Mouse (Mus musculus) MEL (cell line): Measurements from ENCODE around the gene Cd300lf. TPM values are rescaled to one million over a fixed set of nuclear protein-coding genes. Genes with fewer than 3 reads are reported as not detected.

Experiments used
- DNase-seq: peaks from one replicate; pipeline ENCODE4 v3.0.0; 2011; ENCODE audit warnings: low read depth, low spot score
- H3K27ac ChIP-seq: 2 replicates; pipeline ENCODE4 v1.5.1; 2012; ENCODE audit warnings: low read depth, mild to moderate bottlenecking, control low read depth, low read length, moderate library complexity; ENCODE audit not compliant: control insufficient read depth
- H3K27me3 ChIP-seq, 2 experiments: fragments of 150-350 bp in 1 of 2; sonication (generic) in 1 of 2; 2 replicates each; pipeline ENCODE4 v1.6.1; 2012; ENCODE audit warnings: low read length in 2 of 2, mild to moderate bottlenecking in 2 of 2, improper control_type of control experiment in 1 of 2, moderate library complexity in 1 of 2; ENCODE audit not compliant: insufficient read depth in 2 of 2, control insufficient read depth in 1 of 2
- H3K36me3 ChIP-seq, 2 experiments: 2 replicates each; pipeline ENCODE4 v1.6.1; 2012 to 2014; ENCODE audit warnings: low read length in 2 of 2, improper control_type of control experiment in 1 of 2, inconsistent platforms in 1 of 2, mild to moderate bottlenecking in 1 of 2; ENCODE audit not compliant: insufficient read depth in 2 of 2, control insufficient read depth in 1 of 2
- H3K4me1 ChIP-seq, 2 experiments: fragments of 150-350 bp in 1 of 2; sonication (generic) in 1 of 2; 2 replicates each; pipeline ENCODE4 v1.6.1; 2012; ENCODE audit warnings: low read length in 2 of 2, improper control_type of control experiment in 1 of 2, mild to moderate bottlenecking in 1 of 2; ENCODE audit not compliant: insufficient read depth in 2 of 2, control insufficient read depth in 1 of 2
- H3K4me3 ChIP-seq, 2 experiments: fragments of 150-350 bp in 1 of 2; sonication (generic) in 1 of 2; 2 replicates each; pipeline ENCODE4 v1.5.1; 2012; ENCODE audit warnings: low read depth in 2 of 2, low read length in 2 of 2, mild to moderate bottlenecking in 2 of 2, moderate library complexity in 2 of 2, control low read depth in 1 of 2, improper control_type of control experiment in 1 of 2; ENCODE audit not compliant: control insufficient read depth in 1 of 2, insufficient read depth in 1 of 2
- H3K79me2 ChIP-seq: 2 replicates; pipeline ENCODE4 v1.6.1; 2012; ENCODE audit warnings: mild to moderate bottlenecking, low read length, moderate library complexity; ENCODE audit not compliant: control insufficient read depth, poor library complexity, insufficient read depth
- H3K9ac ChIP-seq: 2 replicates; pipeline ENCODE4 v1.6.1; 2012; ENCODE audit warnings: low read depth, mild to moderate bottlenecking, control low read depth, low read length, moderate library complexity; ENCODE audit not compliant: control insufficient read depth, poor library complexity, severe bottlenecking
- H3K9me3 ChIP-seq: fragments of 150-350 bp; sonication (generic); replicated peaks from 2 replicates; pipeline ENCODE4 v1.6.1; 2012; ENCODE audit warnings: mild to moderate bottlenecking, low read length, improper control_type of control experiment, moderate library complexity; ENCODE audit not compliant: insufficient read depth
- BHLHE40 ChIP-seq: IDR thresholded peaks from 2 replicates; pipeline ENCODE4 v1.6.1; 2012; ENCODE audit warnings: low read depth, mild to moderate bottlenecking, inconsistent platforms, low read length, improper control_type of control experiment, borderline replicate concordance
- CHD1 ChIP-seq: IDR thresholded peaks from 2 replicates; pipeline ENCODE4 v1.6.1; 2012; ENCODE audit warnings: low read depth, mild to moderate bottlenecking, inconsistent platforms, low read length, improper control_type of control experiment
- GABPA ChIP-seq: IDR thresholded peaks from 2 replicates; pipeline ENCODE4 v1.6.1; 2012; ENCODE audit warnings: low read depth, mild to moderate bottlenecking, inconsistent platforms, low read length, improper control_type of control experiment, moderate library complexity
- GATA1 ChIP-seq: IDR thresholded peaks from 2 replicates; pipeline ENCODE4 v1.6.1; 2011; ENCODE audit warnings: low read depth, low read length, improper control_type of control experiment
- MAFK ChIP-seq: IDR thresholded peaks from 2 replicates; pipeline ENCODE4 v1.6.1; 2011; ENCODE audit warnings: low read depth, mild to moderate bottlenecking, low read length, improper control_type of control experiment, borderline replicate concordance
- MAX ChIP-seq: IDR thresholded peaks from 2 replicates; pipeline ENCODE4 v1.6.1; 2011; ENCODE audit warnings: low read length, improper control_type of control experiment
- MAZ ChIP-seq: IDR thresholded peaks from 2 replicates; pipeline ENCODE4 v1.6.1; 2012; ENCODE audit warnings: low read depth, mild to moderate bottlenecking, inconsistent platforms, low read length, improper control_type of control experiment
- MEF2A ChIP-seq: IDR thresholded peaks from 2 replicates; pipeline ENCODE4 v1.6.1; 2014; ENCODE audit warnings: low read depth, mild to moderate bottlenecking, inconsistent platforms, low read length, improper control_type of control experiment; ENCODE audit not compliant: poor library complexity, insufficient replicate concordance, severe bottlenecking; ENCODE audit errors: extremely low read depth
- MXI1 ChIP-seq: IDR thresholded peaks from 2 replicates; pipeline ENCODE4 v1.6.1; 2011; ENCODE audit warnings: mild to moderate bottlenecking, low read depth, low read length, improper control_type of control experiment
- MYB ChIP-seq: IDR thresholded peaks from 2 replicates; pipeline ENCODE4 v1.6.1; 2011; ENCODE audit warnings: mild to moderate bottlenecking, low read depth, low read length, improper control_type of control experiment
- POLR2AphosphoS2 ChIP-seq: IDR thresholded peaks from 2 replicates; pipeline ENCODE4 v1.6.1; 2011; ENCODE audit warnings: low read length, improper control_type of control experiment
- POLR2AphosphoS5 ChIP-seq: IDR thresholded peaks from 2 replicates; pipeline ENCODE4 v1.6.1; 2012; ENCODE audit warnings: low read depth, borderline replicate concordance, mild to moderate bottlenecking, inconsistent platforms, low read length, moderate library complexity, mixed read lengths
- RCOR1 ChIP-seq: IDR thresholded peaks from 2 replicates; pipeline ENCODE4 v1.6.1; 2012; ENCODE audit warnings: low read depth, mild to moderate bottlenecking, inconsistent platforms, low read length, improper control_type of control experiment
- SIN3A ChIP-seq: IDR thresholded peaks from 2 replicates; pipeline ENCODE4 v1.6.1; 2012; ENCODE audit warnings: low read length, improper control_type of control experiment, inconsistent platforms
- SMC3 ChIP-seq: IDR thresholded peaks from 2 replicates; pipeline ENCODE4 v1.6.1; 2011; ENCODE audit warnings: low read depth, low read length, improper control_type of control experiment
- TAL1 ChIP-seq: IDR thresholded peaks from 2 replicates; pipeline ENCODE4 v1.6.1; 2012; ENCODE audit warnings: mild to moderate bottlenecking, inconsistent platforms, low read length, moderate library complexity, mixed read lengths
- TBP ChIP-seq: IDR thresholded peaks from 2 replicates; pipeline ENCODE4 v1.8.0; 2011; ENCODE audit warnings: low read depth, low read length, improper control_type of control experiment
- TCF12 ChIP-seq: IDR thresholded peaks from 2 replicates; pipeline ENCODE4 v1.6.1; 2014; ENCODE audit warnings: low read depth, mild to moderate bottlenecking, inconsistent platforms, low read length, improper control_type of control experiment, moderate library complexity
- UBTF ChIP-seq: IDR thresholded peaks from 2 replicates; pipeline ENCODE4 v1.6.1; 2012; ENCODE audit warnings: low read depth, mild to moderate bottlenecking, inconsistent platforms, low read length, improper control_type of control experiment, moderate library complexity, borderline replicate concordance; ENCODE audit not compliant: insufficient read depth
- USF2 ChIP-seq, 2 experiments: IDR thresholded peaks; 2 replicates each; pipeline ENCODE4 v1.6.1; 2011 to 2012; ENCODE audit warnings: improper control_type of control experiment in 2 of 2, low read length in 2 of 2, borderline replicate concordance in 1 of 2, inconsistent platforms in 1 of 2, low read depth in 1 of 2, mild to moderate bottlenecking in 1 of 2; ENCODE audit not compliant: insufficient read depth in 1 of 2
- ZC3H11A ChIP-seq: IDR thresholded peaks from 2 replicates; pipeline ENCODE4 v1.6.1; 2012; ENCODE audit warnings: low read depth, mild to moderate bottlenecking, inconsistent platforms, low read length, improper control_type of control experiment
- ZKSCAN1 ChIP-seq: IDR thresholded peaks from 2 replicates; pipeline ENCODE4 v1.6.1; 2012; ENCODE audit warnings: low read depth, mild to moderate bottlenecking, inconsistent platforms, low read length, improper control_type of control experiment, moderate library complexity
- polyA plus RNA-seq, 2 experiments: library from polyadenylated mRNA; stranded (reverse) in 1 of 2; unstranded in 1 of 2; fragments of >175 nt in 1 of 2; fragments of >200 nt in 1 of 2; gene quantifications; 2 replicates each; pipeline versions ENCODE4 v1.2.1 to v1.2.4; 2012; ENCODE audit warnings: low replicate concordance in 2 of 2, low read depth in 1 of 2; ENCODE audit not compliant: insufficient read length in 2 of 2, insufficient read depth in 1 of 2, missing spikeins in 1 of 2
- total RNA-seq: library from RNA; depleted of rRNA; stranded (reverse); fragments of 300-350 nt; gene quantifications from 2 replicates; pipeline ENCODE4 v1.2.3, GENCODE M21; 2012

Cd300lf gene
- total and polyA plus RNA-seq, 3 experiments: 0.12 to 0.46 TPM; not detected in 1

GRCm38 (mm10) chr11:115172825-115173287 is 39.1 kb upstream of the Cd300lf start:
- no peak overlapping the region for H3K27ac ChIP-seq
- H3K27me3 ChIP-seq: no peaks in the 10 kb centered on the region
- TF ChIP-seq MEF2A: no peak
- no peak for TF ChIP-seq TBP
- peak; percentile 25; the same call in 1 of the 2 replicates for TF ChIP-seq MAFK
- TF ChIP-seq MAZ: no peak
- TF ChIP-seq GABPA: no peak
- H3K4me1 ChIP-seq: no peaks in the 10 kb centered on the region; a peak in 1 of 4 replicates
- H3K79me2 ChIP-seq: peaks cover 7% of the 10 kb centered on the region
- peak; percentile 51 for DNase-seq
- H3K9me3 ChIP-seq: no peaks in the 10 kb centered on the region
- H3K4me3 ChIP-seq: no peak overlapping the region
- H3K36me3 ChIP-seq: peaks cover 2 to 8% of the 10 kb centered on the region in 2 experiments; a peak in 3 of 4 replicates
- H3K9ac ChIP-seq: no peak overlapping the region

- Histone ChIP-seq H3K79me2 (peaks cover 18% of the 10 kb centered on the region), H3K4me3 (no peak overlapping the region), H3K36me3 (peaks cover 2 to 7% of the 10 kb centered on the region in 2 experiments; a peak in 3 of 4 replicates), H3K27me3 (no peaks in the 10 kb centered on the region), H3K9ac (no peak overlapping the region), H3K4me1 (no peaks in the 10 kb centered on the region; a peak in 1 of 4 replicates)
- TF ChIP-seq MXI1 (no peak), UBTF (no peak), ZKSCAN1 (no peak), BHLHE40 (no peak), RCOR1 (no peak), POLR2AphosphoS2 (no peak), SMC3 (no peak), MAFK (no peak), POLR2AphosphoS5 (no peak), GATA1 (no peak), USF2 (IDR thresholded peaks at IDR 0.05; ENCODE audit: borderline replicate concordance in 1 of 2, insufficient read depth in 1 of 2, low read depth in 1 of 2, low read length in 2 of 2) (no peak), CHD1 (no peak), SIN3A (no peak), MYB (no peak), MEF2A (no peak), ZC3H11A (no peak), MAX (no peak), TAL1 (no peak), TCF12 (no peak)
- TF ChIP-seq, all 39 proteins: peak for 0
- DNase-seq: no peak
- Histone ChIP-seq H3K9me3 (no peaks in the 10 kb centered on the region), H3K27ac (no peak overlapping the region)
Observed at GRCm38 (mm10) chr11:115171125-115171524, 37.3 kb upstream of the Cd300lf start.
